Mouse (Mus musculus): ENCODE data around the gene Asxl2.
"Not testable (repeated sequence)": the region's sequence is repeated elsewhere in the genome, so short reads cannot be mapped to it uniquely, and the experiment has no call there.

Gene Asxl2

GRCm38 (mm10) chr12:3427891-3428775, 1.5 kb downstream of the Asxl2 start:
- DNase-seq (ENCODE audit: low spot score) = no peak

GRCm38 (mm10) chr12:3429681-3430442, 3.2 kb downstream of the Asxl2 start:
- no peak for DNase-seq (ENCODE audit: low spot score)

- DNase-seq (ENCODE audit: low spot score) = no peak
These were observed 3.7 kb downstream of the Asxl2 start for GRCm38 (mm10) chr12:3430443-3430753.

- no peak for DNase-seq (ENCODE audit: low spot score)
These were observed 4.3 kb downstream of the Asxl2 start for GRCm38 (mm10) chr12:3430985-3431384.

- DNase-seq (ENCODE audit: low spot score) = no peak
These were observed 7.1 kb downstream of the Asxl2 start for GRCm38 (mm10) chr12:3433736-3434135.

GRCm38 (mm10) chr12:3436446-3436845, 9.8 kb downstream of the Asxl2 start:
- no peak for DNase-seq (ENCODE audit: low spot score)

- no peak for DNase-seq (ENCODE audit: low spot score)
These were observed 11.2 kb downstream of the Asxl2 start for GRCm38 (mm10) chr12:3437815-3438214.

- DNase-seq (ENCODE audit: low spot score) = no peak
These were observed 14.3 kb downstream of the Asxl2 start for GRCm38 (mm10) chr12:3440916-3441315.

GRCm38 (mm10) chr12:3441361-3441760, 14.7 kb downstream of the Asxl2 start:
- peak; percentile 27 for DNase-seq (ENCODE audit: low spot score)

GRCm38 (mm10) chr12:3453554-3453953, 26.9 kb downstream of the Asxl2 start:
- DNase-seq (ENCODE audit: low spot score) = no peak

GRCm38 (mm10) chr12:3463087-3463486, 36.4 kb downstream of the Asxl2 start:
- no peak for DNase-seq (ENCODE audit: low spot score)

- no peak for DNase-seq (ENCODE audit: low spot score)
These were observed 73.0 kb downstream of the Asxl2 start for GRCm38 (mm10) chr12:3499662-3500061.

- DNase-seq (ENCODE audit: low spot score) = no peak
These were observed 73.4 kb downstream of the Asxl2 start for GRCm38 (mm10) chr12:3500071-3500470.

- DNase-seq (ENCODE audit: low spot score) = no peak
These were observed 92.1 kb downstream of the Asxl2 start for GRCm38 (mm10) chr12:3518665-3519297.

GRCm38 (mm10) chr12:3521806-3522205, 95.1 kb downstream of the Asxl2 start:
- DNase-seq (ENCODE audit: low spot score) = not testable (repeated sequence)

GRCm38 (mm10) chr12:3525536-3525935, 98.9 kb downstream of the Asxl2 start:
- no peak for DNase-seq (ENCODE audit: low spot score)

GRCm38 (mm10) chr12:3535446-3535845, 108.8 kb downstream of the Asxl2 start:
- DNase-seq (ENCODE audit: low spot score) = not testable (repeated sequence)

GRCm38 (mm10) chr12:3537616-3538015, 111.0 kb downstream of the Asxl2 start:
- peak; percentile 46 for DNase-seq (ENCODE audit: low spot score)

GRCm38 (mm10) chr12:3538036-3538435, 111.4 kb downstream of the Asxl2 start:
- no peak for DNase-seq (ENCODE audit: low spot score)

- no peak for DNase-seq (ENCODE audit: low spot score)
These were observed 112.9 kb downstream of the Asxl2 start for GRCm38 (mm10) chr12:3539605-3540004.

GRCm38 (mm10) chr12:3540871-3541270, 114.2 kb downstream of the Asxl2 start:
- no peak for DNase-seq (ENCODE audit: low spot score)

GRCm38 (mm10) chr12:3545451-3545850, 118.8 kb downstream of the Asxl2 start:
- DNase-seq (ENCODE audit: low spot score) = no peak

Measured in MN1 (cell line).